Mouse (Mus musculus) spleen, embryonic (tissue): Measurements from ENCODE around the gene Fgfr1op2.

Experiments
- CTCF ChIA-PET: fragments of 350-600 bp; sonication (Branson Sonifier 250); formaldehyde crosslinking; loops from one replicate; lab custom pipeline; 2022; lab: Charles Lee

Gene Fgfr1op2

DNA sequence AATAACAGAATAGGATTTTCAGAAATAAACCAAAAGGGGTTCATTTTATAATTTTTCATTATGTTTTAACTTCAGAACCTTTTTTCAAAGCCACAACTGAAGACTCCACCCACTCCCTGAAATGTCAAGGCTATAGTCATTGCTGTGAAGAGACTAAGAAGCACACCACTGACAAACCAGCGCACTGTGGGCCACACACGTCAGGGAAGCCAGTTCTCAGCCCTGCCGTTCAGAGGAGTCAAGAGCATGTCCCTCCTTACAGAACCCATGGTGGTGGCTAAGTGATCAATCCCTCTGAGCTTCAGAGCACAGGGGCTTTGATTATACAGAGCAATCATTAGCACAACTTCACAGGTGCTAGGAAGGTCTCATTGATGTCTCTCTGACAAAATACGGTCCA is 25.6 kb downstream of the Fgfr1op2 start:
- CTCF ChIA-PET = no interaction called here

DNA sequence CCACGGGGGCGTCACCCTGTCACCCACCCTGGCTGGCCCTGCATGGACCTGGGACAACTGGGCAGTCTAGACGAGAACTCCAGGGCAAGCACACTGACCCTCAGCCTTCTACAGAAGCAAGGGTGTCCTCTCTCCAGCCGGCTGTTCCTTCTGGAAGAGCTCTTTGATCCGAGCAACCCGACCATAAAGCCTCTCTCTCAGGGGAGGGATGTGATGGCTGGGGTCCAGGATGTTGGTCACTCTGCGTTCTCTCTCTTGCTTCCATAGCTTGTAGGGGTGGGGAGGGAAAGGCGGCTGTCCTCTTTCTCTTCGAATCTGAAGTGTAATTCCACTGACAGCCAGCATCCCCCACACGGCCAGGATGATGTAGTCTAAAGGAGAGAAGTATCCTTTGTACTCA is 26.6 kb downstream of the Fgfr1op2 start:
- CTCF ChIA-PET = no interaction called here

DNA sequence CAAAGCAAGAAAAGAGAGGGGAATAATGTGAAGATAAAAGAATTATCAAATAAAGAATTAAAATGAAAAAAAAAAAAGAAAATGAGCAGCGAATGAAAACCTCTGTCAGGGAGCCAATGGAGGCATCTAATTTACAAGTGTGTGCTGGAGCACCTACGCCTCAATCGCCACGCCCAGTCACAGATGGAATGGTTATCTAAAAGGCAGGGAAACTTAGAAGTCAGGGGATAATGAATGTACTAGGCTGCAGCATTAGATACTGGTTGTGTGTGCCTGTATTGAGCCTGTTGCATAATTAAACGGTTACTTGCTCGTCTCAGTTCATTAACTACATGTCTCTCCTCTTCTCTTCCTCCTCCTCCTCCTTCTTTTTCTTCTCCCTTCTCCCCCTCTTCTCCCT is 34.4 kb downstream of the Fgfr1op2 start:
- CTCF ChIA-PET = no interaction called here

DNA sequence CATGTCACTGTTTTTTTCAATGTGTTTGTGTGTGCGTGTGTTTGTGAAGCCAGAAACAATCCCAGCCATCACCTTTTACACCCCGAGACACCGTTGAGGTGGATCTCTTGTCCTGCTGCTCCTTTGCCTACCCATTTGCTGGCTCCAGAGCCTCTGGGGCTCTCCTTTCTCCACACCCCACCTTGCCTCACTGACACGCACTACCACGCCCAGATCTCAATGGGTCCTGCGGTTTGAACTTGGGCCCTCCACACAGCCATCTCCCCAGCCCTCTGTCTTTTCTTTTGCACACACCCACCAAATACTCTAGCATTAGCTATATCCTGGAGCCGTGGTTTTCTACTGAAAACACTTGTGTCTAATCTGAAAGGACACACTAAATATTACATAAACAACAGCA is 34.9 kb downstream of the Fgfr1op2 start:
- CTCF ChIA-PET = no interaction called here

DNA sequence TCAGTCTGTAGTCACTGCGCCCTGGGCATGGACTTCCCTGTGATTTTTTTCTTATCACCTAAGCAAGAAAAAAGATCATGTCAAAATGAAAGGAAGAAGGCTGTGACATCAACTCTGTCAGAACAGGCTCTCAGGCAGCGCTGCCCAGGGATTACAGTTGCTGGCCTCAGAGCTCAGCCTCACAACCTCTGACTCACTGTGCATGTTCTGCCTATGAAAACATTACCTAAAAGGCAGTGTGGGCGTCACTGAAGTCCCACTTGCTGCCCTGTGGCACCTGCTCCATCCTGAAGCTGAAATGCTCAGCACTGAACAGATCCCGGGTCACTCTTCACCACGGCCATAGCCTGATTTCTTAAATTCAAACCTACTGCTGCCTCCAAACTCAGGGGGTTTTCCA is 35.7 kb downstream of the Fgfr1op2 start:
- CTCF ChIA-PET = interaction anchor here (0.6 kb wide), 1 partner anchor 1519 kb away, joined by 3 read pairs; no protein-coding TSS in a partner anchor

GRCm38 (mm10) chr6:146613907-146614306 is 36.9 kb downstream of the Fgfr1op2 start:
- CTCF ChIA-PET = no interaction called here

DNA sequence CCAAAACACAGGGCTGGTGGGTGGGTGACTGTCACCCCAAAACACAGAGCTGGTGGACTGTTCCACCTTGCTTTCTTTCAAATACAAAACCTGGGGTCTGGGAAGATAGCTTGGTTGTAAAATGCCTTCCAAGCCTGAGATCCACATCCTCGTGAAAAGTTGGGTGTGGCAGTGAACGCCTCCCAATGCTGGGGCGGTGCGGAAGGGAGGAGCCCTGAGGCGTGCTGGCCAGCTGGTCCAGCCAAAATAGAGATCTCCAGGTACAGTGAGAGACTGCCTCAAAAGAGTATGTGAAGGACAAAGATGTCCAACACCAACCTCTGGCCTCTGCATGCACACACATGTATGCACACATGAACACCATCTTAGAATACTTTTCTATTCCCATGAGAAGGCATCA is 37.5 kb downstream of the Fgfr1op2 start:
- CTCF ChIA-PET = no interaction called here

DNA sequence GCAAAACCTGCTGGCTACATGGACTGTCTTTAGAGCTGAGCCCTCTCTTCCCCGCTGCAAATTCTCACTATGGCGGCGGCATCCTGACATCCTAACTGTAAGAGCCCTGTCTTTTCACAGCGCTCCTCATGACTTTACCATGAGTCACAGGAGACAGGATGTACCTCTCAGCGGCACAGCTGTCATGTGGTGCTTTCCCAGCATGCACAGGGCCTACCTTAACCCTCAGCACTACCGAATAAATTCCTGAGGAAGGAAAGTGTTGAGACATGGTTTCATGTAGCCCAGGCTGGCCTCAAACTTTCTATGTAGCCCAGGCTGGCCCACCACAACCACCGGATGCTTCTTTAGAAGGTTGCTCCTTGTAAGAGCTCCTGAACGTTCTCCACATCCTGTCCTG is 38.9 kb downstream of the Fgfr1op2 start:
- CTCF ChIA-PET = no interaction called here

GRCm38 (mm10) chr6:146616670-146617069 is 39.7 kb downstream of the Fgfr1op2 start:
- CTCF ChIA-PET = no interaction called here

- CTCF ChIA-PET = no interaction called here
Measured at GRCm38 (mm10) chr6:146628123-146628522, 51.1 kb downstream of the Fgfr1op2 start.

DNA sequence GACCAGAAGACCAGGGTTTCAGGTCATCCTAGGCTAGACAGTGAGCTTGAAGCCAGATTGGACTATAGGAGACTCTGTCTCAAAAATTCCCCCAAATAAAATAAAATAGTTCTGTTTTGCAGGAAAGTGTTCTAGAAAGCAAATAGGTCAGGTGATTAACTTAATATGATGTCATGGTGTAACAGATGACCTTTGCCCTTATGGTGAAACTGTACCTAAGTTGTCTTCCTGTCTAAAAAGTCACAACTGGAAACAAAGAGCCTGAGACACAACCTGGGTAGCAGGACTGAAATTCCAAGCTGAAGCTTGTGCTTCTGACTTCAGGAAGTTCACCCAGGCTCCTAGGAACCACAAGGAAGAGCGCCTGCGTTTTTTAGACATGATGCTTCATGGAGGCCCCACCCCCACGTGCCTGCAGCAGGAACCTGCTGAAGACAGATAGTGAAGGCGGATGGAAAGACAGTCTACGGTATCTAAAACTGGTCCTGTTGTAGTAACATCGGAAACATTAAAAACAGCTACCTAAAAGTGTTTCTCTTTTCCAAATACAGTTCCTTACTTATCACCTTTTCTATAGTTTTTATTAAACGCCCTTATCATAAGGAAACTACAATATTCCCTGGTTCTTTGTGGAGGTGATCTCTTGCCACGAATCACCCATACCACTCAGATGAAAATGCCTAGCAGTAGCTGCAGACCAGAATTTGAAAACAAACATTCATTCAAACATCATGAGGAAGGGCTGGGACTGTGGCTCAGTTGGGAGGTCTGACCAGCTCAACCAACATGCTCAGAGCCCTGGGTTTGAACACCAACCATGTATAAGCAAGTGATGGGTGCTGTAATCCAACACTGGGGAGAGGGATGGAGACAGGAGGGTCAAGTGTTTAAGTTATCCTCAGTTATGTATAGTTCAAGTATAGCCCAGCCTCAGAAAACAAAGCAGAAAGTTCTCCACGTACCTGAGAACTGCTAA is 53.1 kb downstream of the Fgfr1op2 start:
- CTCF ChIA-PET = no interaction called here

GRCm38 (mm10) chr6:146630961-146631360 is 54.0 kb downstream of the Fgfr1op2 start:
- CTCF ChIA-PET = no interaction called here

DNA sequence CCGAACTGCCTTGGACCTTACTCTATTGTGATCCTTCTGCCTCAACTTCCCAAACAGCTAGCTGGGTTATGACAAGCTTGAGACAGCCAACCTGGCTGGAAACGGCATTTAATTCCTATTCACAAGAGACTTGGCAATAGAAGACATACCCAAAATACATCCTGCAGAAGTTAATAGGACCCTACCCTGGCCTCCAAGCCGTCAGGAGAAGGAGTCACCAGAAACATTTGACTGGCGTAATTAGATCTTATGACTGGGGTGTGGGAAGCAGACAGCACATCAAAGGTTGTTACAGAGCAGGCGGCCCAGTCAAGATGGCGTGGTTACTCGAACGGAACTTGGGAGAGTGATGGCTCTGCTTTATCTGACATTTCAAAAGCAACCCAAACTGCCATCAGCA is 54.8 kb downstream of the Fgfr1op2 start:
- CTCF ChIA-PET = no interaction called here

- CTCF ChIA-PET = no interaction called here
Measured at GRCm38 (mm10) chr6:146632403-146632802, 55.4 kb downstream of the Fgfr1op2 start.

- CTCF ChIA-PET = interaction anchor here (0.7 kb wide), 1 partner anchor 98 kb away, joined by 4 read pairs; no protein-coding TSS in a partner anchor
Measured at GRCm38 (mm10) chr6:146633097-146633496, 56.1 kb downstream of the Fgfr1op2 start.

GRCm38 (mm10) chr6:146633629-146634014 is 56.6 kb downstream of the Fgfr1op2 start:
- CTCF ChIA-PET = no interaction called here

DNA sequence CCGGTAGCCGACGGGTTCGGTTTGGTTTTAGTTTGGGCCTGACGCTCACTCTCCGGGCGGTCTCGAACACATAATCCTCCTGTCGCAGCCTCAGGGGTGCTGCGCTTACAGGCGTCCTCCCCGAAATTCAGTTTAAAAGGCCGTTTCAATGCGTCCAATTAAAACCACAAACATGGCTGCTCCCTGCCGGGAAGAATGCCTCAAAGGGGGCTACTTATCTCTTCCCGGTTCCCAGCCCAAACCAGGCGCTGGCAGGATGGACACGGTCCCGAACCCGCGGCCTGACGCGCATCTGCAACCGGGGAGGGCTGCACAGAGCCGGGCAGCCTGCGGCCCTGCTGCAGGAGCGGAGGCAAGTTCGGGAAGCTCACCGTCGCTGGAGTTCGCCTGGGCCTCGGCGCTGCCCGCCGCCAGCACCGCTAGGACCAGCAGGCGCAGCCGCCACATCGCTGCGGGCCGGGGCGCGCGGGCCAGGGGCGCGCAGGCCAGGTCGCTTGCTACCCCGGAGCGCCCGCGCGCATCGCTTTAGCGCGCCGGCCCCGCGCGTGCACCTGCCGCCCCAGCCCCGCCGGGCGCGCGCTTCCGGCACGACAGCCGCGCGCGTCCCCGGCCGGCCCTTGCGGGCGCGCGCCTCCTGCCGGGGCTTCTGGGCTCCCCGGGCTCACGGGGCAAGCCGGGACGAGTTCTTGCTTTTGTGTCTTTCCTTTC is 57.2 kb downstream of the Fgfr1op2 start:
- CTCF ChIA-PET = interaction anchor here (0.7 kb wide), 1 partner anchor 1537 kb away, joined by 30 read pairs; no protein-coding TSS in a partner anchor

DNA sequence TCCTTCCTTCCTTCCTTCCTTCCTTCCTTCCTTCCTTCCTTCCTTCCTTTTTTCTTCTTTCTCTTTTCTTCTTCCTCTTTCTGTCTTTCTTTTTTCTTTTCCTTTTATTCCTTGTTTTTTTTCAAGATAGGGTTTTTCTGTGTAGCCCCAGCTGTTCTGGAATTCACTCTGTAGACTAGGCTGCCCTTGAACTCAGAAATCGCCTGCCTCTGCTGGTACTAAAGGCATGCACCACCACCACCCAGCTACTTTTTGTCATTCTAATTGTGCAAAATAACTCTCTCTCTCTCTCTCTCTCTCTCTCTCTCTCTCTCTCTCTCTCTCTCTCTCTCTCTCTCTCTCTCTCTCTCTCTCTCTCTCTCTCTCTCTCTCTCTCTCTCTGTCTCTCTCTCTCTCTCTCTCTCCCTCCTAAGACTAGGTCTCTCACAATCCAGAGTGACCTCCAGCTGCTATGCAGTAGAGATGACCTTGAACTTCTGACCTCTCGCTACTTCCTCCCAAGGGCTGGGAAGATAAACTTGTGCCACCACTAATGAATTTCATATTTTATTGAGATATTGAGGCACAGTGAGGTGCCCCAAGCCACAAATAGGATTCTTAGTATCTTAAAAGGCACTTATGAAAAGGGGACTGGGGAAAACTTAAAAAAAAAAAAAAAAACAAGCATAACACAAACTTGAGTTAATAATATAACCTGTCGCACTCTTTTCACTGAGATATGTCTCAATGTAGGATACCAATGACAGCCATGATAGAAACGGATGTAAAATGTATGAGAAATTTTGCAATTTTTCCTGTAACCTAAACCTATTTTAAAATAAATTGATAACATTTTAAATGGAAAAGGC is 58.0 kb downstream of the Fgfr1op2 start:
- CTCF ChIA-PET = interaction anchor here (0.7 kb wide), 1 partner anchor 1538 kb away, joined by 30 read pairs; no protein-coding TSS in a partner anchor

DNA sequence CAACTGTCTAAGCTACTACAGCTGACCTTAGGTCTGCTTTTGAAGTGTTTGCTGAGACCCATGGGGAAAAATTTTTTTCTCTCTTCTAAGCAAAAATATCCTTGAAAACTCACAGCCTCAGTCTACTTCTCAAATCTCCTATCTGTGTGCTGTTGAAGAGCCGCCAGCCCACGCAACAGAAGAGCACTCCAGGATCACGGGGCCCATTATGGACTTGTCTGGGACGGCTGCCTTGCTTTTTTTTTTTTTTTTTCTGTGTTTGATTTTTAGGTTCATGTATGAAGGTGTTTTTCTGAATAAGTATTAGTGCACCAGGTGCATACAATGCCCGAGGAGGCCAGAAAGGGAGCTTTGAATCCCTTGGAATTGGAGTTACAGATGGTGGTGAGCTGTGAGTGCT is 59.5 kb downstream of the Fgfr1op2 start:
- CTCF ChIA-PET = interaction anchor here (0.7 kb wide), 1 partner anchor 64 kb away, joined by 4 read pairs; no protein-coding TSS in a partner anchor

DNA sequence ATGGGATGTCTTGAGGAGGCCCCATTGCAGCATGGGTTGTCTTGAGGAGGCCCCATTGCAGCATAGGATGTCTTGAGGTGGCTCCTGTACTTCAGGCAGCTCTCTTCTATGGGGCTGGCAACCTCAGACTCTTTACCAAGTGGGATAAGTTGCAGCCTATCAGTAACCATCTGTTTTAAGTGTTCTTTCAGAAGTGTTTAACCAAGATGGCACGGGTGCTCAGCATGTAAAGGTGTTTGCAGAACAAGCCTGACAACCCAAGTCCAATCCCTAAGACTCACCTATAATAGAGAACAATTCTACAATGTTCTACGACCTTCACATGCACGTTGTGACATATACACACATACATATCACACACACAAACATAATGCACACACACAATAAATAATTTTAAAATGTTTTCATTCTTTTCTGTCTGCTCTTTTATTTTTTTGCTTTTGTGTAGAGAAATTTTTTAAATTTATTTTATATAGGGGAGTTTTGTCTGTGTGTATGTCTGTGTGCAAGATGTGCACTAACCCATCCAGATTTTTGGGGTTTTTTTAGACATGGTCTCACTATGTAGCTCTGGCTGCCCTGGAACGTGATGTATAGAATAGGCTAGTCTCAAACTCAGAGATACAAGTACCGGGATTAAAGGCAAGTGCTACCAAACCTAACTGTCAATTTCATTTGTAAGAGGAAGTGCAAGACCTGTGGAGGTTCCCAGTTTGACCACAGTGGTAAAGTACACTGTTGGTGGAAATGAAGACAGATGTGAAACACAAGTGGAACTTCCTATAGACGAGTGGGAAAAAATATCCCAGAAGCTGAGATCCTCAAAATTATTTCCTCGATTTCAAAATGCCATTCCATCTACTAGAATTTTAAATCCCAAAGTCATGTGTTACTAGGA is 63.3 kb downstream of the Fgfr1op2 start:
- CTCF ChIA-PET = no interaction called here
